Mouse (Mus musculus) thymus, postnatal 36 days (tissue): ENCODE measurements around the gene Bcas3.
A peak's percentile ranks its signal among the peaks of the same experiment; 100 is the strongest.

Experiments
- DNase-seq, 2 experiments: peaks; one replicate each; pipeline ENCODE4 v3.0.0; 2022; ENCODE audit warnings: mixed read lengths in 2 of 2

Bcas3 gene

GRCm38 (mm10) chr11:85352539-85353380, at the start of gene Bcas3:
TSS of gene Bcas3 (plus strand) at chr11:85353167.
- peak; percentile 97 to 99 for DNase-seq

GRCm38 (mm10) chr11:85306577-85307260, 46.2 kb upstream of the Bcas3 start:
- DNase-seq, result no peak

GRCm38 (mm10) chr11:85308799-85309198, 44.2 kb upstream of the Bcas3 start:
- DNase-seq, result no peak

DNA sequence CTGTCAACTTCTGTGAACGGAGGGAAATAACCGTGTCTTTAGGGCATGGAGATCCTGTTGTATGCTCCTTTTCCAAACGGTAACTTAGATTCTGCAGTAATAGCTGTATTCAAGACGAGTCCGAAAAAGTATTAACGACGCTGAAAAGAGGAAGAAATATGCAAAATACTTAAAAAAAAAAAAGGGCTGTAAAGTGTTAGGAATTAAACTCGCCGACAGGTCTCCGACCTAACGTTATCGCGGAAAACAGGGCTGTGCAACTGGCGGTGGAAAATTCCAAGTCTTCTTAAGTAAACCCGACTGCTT, 42.6 kb upstream of the Bcas3 start:
- no peak for DNase-seq

DNA sequence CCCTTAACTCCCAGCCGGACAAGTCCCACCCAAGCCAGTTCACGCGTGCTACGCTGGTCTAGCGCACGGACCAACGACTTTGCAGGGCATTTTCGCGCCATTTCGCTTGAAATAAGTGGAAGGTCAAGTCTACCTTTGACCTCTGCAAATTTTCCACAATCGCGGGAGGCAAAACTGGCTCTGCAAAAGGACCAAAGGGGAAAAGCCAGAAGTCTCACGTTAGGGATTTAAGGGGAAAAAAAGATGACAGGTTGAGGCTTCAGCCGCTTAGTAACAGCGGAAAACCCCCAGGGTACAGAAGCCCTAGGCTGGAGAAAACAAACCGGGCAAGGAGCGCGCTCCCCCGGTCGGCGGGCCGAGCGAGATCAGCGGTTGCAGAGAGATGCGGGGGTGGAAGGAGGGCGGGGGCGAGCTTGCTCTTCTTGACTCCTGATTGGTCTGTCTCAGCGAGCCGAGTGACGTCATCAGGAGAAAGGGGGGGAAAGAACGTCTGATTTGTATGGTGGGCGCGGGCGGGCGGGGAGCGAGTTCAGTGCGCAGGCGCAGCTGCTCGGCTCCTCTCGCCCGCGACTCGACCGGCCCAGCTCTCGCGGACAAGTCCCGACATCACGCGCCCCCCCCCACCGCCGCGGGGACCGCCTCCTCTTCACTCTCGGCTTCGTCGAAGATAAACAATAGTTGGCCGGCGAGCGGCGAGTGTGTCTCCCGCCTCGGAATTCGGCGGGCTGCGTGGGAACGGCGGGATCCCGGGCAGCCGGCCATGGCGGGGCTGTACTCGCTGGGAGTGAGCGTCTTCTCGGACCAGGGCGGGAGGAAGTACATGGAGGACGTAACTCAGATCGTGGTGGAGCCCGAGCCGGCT, 42.0 kb upstream of the Bcas3 start, which contains the start of gene Ppm1d:
TSS of gene Ppm1d (plus strand) at position 532 of the 862 bp plus-strand sequence.
- peak; percentile 96 for DNase-seq

- DNase-seq, result peak; percentile 52 to 54
Observed at GRCm38 (mm10) chr11:85311645-85312490, 41.1 kb upstream of the Bcas3 start.

GRCm38 (mm10) chr11:85312818-85313217, 40.1 kb upstream of the Bcas3 start:
- DNase-seq, result no peak

GRCm38 (mm10) chr11:85313361-85313760, 39.6 kb upstream of the Bcas3 start:
- no peak for DNase-seq

DNA sequence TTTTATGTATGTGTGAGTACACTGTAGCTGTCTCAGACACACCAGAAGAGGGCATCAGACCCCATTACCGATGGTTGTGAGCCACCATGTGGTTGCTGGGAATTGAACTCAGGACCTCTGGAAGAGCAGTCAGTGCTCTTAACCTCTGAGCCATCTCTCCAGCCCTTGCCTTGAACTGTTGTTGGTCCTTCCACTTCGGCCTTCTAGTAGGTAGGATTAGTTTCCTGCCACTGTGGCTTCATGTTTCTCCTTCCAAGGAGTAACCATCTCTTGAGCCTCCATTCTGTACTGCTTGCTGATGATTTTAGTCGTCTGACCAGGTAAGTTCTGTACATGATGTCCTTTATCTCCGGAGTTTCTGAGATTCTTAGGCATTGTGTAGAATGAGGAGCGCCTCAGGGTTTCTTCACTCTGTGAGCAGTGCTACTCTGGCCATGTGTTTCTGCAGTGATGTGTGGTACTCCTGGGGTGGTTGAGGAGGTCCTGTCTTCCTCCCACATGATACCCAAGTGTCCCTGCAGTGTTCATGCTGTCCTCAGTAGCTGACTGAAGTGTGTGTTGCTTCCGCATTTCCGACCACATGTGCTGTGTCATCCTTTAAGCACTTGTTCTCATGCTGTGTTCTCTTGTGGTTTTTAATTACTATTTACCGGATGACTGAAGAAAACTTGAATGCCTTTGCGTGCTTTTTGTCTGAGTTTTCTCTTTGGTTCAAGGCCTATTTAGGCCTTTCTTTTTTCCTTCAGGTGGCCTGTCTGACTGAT, 29.2 kb upstream of the Bcas3 start:
- DNase-seq, result no peak

DNA sequence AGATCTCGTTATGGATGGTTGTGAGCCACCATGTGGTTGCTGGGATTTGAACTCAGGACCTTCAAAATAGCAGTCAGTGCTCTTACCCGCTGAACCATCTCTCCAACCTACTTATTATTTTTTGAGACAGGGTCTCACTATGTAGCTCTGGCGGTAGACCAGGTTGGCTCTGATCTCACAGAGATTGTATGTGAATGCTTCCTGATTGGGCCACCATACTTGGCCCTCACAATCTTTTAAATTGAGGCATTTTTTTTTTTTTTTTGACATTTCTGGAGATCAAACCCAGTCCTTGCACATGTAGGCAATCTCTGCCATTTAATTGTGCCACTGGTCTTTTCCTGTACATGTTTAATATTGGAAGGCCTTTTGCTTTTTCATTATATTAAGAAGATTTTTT, 24.2 kb upstream of the Bcas3 start:
- DNase-seq, result no peak

- DNase-seq, result no peak
Observed at GRCm38 (mm10) chr11:85329167-85329894, 23.6 kb upstream of the Bcas3 start.

DNA sequence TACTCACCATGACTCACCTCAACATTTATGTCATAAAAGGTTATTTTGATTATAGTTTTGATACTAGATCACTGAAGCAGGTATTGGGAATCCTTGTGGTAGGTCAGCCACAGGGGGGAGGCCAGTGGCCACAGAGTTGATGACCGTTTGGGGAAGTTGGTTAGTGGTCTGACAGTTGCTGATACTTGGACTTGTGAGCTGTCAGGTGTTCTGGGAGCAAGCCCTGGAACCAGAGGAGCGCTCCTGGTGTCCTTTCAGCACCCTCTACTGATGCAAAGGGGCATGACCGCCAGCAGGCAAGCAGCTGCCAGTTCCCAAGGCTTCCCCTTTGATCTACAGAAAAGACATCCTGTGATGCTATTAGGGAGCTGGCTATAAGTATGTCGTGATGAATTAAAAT, 18.2 kb upstream of the Bcas3 start:
- DNase-seq, result peak; percentile 62 to 65

DNA sequence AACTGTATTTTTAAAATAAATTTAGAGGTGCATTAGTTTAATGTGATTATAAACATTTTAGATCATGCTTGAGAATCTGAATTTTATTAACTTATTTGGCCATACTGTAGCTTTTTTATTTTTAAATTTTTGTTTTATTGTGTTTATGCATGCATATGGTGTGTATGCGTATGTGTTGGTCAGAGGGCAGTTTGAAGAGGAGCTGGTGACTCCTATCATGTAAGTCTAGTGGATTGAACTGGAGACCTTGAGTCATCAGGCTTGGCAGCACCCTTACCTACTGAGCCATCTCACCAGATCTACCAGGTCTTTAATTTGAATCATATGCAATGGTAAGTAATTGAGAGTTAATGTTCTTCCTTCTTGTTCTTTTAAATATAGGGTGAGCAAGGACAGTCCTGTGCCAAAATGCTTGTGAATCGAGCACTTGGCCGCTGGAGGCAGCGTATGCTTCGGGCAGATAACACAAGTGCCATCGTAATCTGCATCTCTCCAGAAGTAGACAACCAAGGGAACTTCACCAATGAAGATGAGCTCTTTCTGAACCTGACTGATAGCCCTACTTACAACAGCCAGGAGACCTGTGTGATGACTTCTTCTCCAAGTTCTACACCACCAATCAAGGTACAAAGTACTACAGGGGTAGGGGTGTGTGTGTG, 13.7 kb upstream of the Bcas3 start:
- DNase-seq, result no peak

- DNase-seq, result no peak
Observed at GRCm38 (mm10) chr11:85340070-85340616, 12.8 kb upstream of the Bcas3 start.

DNA sequence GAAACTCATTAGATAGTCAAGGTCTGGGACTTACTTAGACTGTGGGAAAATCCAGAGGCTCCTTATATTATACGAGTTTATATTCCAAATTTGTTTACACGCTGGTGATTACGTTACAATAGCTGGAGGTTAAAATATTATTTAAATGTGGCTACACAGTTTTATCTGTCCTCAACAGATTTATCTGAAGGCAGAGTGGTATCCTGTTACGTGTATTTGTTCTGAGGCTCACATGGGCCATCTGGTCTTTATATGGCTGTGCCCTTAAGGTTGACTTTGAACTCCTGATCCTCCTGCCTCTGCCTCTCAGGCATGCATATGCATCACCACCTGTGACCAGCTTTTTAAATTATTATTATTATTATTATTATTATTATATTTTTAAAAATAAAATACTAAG, 852 bp downstream of the Bcas3 start:
- no peak for DNase-seq

DNA sequence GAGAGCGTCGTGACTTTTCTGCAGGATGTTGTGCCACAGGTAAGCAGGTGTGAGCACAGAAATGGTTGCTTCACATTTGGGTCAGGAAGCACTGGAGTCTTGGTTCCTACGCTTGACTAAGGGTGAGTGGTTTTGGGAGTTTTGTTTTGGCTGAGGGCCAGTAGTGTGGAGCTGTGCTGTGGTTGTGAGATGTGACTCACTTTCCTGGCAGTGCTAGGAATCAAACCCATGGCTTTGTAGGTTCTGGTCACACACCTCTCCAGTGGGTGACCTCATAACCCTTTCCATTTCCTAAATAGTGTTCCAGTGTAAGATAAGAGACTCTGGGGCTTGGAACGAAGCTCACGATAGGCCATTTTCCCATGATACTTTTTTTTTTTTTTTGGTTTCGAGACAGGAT, 6.7 kb downstream of the Bcas3 start:
- no peak for DNase-seq

- no peak for DNase-seq
Observed at GRCm38 (mm10) chr11:85361621-85362020, 8.7 kb downstream of the Bcas3 start.

- no peak for DNase-seq
Observed at GRCm38 (mm10) chr11:85366168-85366567, 13.2 kb downstream of the Bcas3 start.

DNA sequence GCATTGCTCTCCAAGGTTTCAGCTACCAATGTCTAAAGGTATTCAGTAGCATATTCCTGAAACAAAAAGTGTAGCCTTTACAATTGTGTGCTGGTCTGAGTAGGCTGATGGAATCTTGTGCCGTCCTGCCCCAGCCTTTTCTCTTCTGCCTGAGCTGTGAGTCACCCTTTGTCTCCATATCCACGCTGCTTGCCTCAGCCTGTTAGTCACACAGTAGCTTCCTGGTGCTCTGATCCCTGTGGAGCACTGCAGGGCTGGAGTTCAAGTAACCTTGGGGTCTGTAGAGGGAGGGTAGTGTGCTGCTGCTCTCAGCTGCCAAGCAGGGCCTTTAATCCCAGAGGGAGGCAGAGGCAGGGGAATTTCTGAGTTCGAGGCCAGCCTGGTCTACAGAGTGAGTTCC, 14.9 kb downstream of the Bcas3 start:
- no peak for DNase-seq

DNA sequence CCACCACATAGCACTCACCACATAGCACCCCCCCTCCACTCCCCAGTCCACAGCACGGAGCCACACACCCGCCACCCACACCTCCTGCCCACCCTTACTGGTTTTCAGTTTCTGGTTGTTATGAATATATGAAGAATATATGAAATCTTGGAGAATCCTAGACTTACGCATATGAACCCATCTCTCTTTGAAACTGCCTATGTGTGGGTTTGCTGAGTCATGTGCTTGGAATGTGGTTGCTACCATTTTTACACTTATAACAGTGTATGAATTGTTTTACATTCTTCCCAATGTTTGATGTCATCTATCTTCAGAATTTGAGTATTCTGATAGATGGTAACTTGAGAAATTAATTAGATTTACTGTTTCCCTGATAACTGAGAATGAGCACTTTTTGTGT, 26.1 kb downstream of the Bcas3 start:
- DNase-seq, result no peak
